Mouse (Mus musculus): ENCODE results near the gene 1600015I10Rik. TPM values are rescaled to one million over a fixed set of nuclear protein-coding genes. Genes with fewer than 3 reads are reported as not detected.

1600015I10Rik gene
- polyA plus RNA-seq (2015; fragmentation: Nextera tagmentation; extraction: Ambion mirVana) = not detected in 2 replicates

DNA sequence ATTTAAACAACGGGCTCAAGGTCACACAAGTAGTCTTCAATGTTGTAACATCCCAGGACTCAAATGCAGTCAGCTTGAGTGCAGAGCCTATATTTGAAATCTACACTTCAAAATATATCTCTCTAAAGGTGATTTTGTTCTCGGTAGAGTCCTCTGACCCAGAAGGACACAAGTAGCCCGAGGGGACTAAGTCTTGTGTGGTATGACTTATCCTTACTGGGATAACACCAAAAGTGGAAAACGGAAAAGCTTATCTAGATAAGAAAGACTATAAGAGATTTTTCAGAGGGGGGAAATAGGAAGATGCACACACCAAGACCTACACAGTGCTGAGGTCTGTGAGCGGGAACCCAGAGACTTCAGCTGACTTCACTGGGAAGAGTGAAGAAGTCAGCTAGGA is at the start of gene 1600015I10Rik:
Gene 1600015I10Rik (plus strand): TSS at position 301 of the 400 bp plus-strand sequence.

DNA sequence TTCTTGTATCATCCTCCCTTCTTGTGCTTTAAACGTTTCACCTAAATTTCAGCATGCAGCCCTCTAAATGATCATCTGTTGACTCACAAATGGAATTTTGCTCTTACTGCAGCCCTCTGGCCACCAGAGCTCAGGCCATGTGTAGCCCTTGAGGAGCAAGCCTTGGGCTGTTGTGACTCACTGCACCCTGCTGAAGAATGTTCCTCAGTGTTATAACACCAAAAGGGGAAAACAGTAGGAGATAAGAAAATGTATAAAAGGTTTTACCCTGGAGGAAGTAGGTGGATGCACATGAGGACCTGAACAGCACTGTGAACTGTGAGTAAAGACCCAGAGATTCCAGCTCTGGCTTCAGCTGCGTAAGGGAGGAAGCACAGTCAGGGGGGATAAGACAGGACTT is 45.0 kb downstream of the 1600015I10Rik start, which contains the start of gene Doxl2:
Gene Doxl2 (plus strand): TSS at position 301 of the 400 bp plus-strand sequence.

Other genes starting within 250 kb of the 1600015I10Rik start
- 5.5 and 5.9 TPM in 2 replicates for gene Gimap4, start 245.3 kb upstream of the 1600015I10Rik start, polyA plus RNA-seq (2015; fragmentation: Nextera tagmentation; extraction: Ambion mirVana)
- 10.7 and 11.1 TPM in 2 replicates for gene Gimap6, start 221.7 kb upstream of the 1600015I10Rik start, polyA plus RNA-seq (2015; fragmentation: Nextera tagmentation; extraction: Ambion mirVana)
- 0.47 and 0.62 TPM in 2 replicates for gene Gm28053, start 211.3 kb upstream of the 1600015I10Rik start, polyA plus RNA-seq (2015; fragmentation: Nextera tagmentation; extraction: Ambion mirVana)
- not detected in 2 replicates for gene Gimap7, start 211.3 kb upstream of the 1600015I10Rik start, polyA plus RNA-seq (2015; fragmentation: Nextera tagmentation; extraction: Ambion mirVana)
- 4.1 and 5.8 TPM in 2 replicates for gene Gimap1, start 190.8 kb upstream of the 1600015I10Rik start, polyA plus RNA-seq (2015; fragmentation: Nextera tagmentation; extraction: Ambion mirVana)
- 3.7 and 5.1 TPM in 2 replicates for gene Gimap5, start 183.7 kb upstream of the 1600015I10Rik start, polyA plus RNA-seq (2015; fragmentation: Nextera tagmentation; extraction: Ambion mirVana)
- 0.10 TPM in 1 of 2 replicates, not detected in the other for gene Gimap3, start 159.0 kb upstream of the 1600015I10Rik start, polyA plus RNA-seq (2015; fragmentation: Nextera tagmentation; extraction: Ambion mirVana)
- gene Tmem176a, start 89.0 kb upstream of the 1600015I10Rik start, polyA plus RNA-seq (2015; fragmentation: Nextera tagmentation; extraction: Ambion mirVana) = 108 and 134 TPM in 2 replicates
- 257 and 312 TPM in 2 replicates for gene Tmem176b, start 88.4 kb upstream of the 1600015I10Rik start, polyA plus RNA-seq (2015; fragmentation: Nextera tagmentation; extraction: Ambion mirVana)
- 0.33 and 0.47 TPM in 2 replicates for gene Aoc1, start 57.0 kb upstream of the 1600015I10Rik start, polyA plus RNA-seq (2015; fragmentation: Nextera tagmentation; extraction: Ambion mirVana)
- not detected in 2 replicates for gene Doxl2, start 45.1 kb downstream of the 1600015I10Rik start, polyA plus RNA-seq (2015; fragmentation: Nextera tagmentation; extraction: Ambion mirVana)
- gene Svs1, start 57.0 kb downstream of the 1600015I10Rik start, polyA plus RNA-seq (2015; fragmentation: Nextera tagmentation; extraction: Ambion mirVana) = not detected in 2 replicates
- gene Gpnmb, start 106.7 kb downstream of the 1600015I10Rik start, polyA plus RNA-seq (2015; fragmentation: Nextera tagmentation; extraction: Ambion mirVana) = 5.6 and 6.9 TPM in 2 replicates
- 69.9 and 71.4 TPM in 2 replicates for gene Malsu1, start 143.9 kb downstream of the 1600015I10Rik start, polyA plus RNA-seq (2015; fragmentation: Nextera tagmentation; extraction: Ambion mirVana)